Mouse (Mus musculus): ENCODE measurements around the gene Efhc2. TPM values are rescaled to one million over a fixed set of nuclear protein-coding genes. Genes with fewer than 3 reads are reported as not detected.

The Efhc2 gene
- polyA plus RNA-seq, 1 experiment: not detected

DNA sequence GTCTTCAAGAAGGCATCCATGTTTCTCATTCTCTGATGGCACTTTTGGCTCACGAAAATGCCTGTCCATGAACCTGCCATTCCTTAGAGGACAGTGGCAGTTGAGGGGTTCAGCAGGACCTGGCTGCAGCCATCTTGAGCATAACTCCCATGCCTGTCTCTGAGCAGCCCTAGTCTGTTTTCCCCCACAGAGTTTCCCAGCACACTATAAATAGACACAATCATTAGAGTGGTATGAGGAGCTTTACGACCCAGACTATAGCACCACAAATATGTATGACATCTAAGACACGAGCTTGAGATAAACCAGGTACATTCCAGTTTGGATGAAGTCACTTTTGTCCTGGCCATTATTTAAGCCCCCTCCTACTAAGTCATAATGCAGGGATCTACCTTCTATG, 143.4 kb downstream of the Efhc2 start:
- H3K27ac ChIP-seq (ENCODE audit: insufficient read depth, low read depth, low read length): no peak overlapping the region
- H3K4me3 ChIP-seq (ENCODE audit: low read depth, low read length): no peak overlapping the region
- H3K4me1 ChIP-seq (ENCODE audit: control insufficient read depth, insufficient read depth, insufficient read length, low read length): no peaks in the 10 kb centered on the region
- TF ChIP-seq POLR2A (IDR thresholded peaks at IDR 0.05; ENCODE audit: low read depth, low read length): no peak
- TF ChIP-seq CTCF (IDR thresholded peaks at IDR 0.05; ENCODE audit: extremely low read depth, insufficient read length, insufficient replicate concordance, low read depth, low read length): no peak
- H3K36me3 ChIP-seq (ENCODE audit: control insufficient read depth, insufficient read depth, low read length): no peaks in the 10 kb centered on the region
- no peaks in the 10 kb centered on the region for H3K27me3 ChIP-seq (ENCODE audit: control insufficient read depth, insufficient read depth, low read length)
- 48% methylated on average over 3 of the region's 3 CpGs for WGBS

- H3K4me3 ChIP-seq (ENCODE audit: low read depth, low read length): no peak overlapping the region
- no peaks in the 10 kb centered on the region for H3K27me3 ChIP-seq (ENCODE audit: control insufficient read depth, insufficient read depth, low read length)
- no peaks in the 10 kb centered on the region for H3K4me1 ChIP-seq (ENCODE audit: control insufficient read depth, insufficient read depth, insufficient read length, low read length)
- WGBS: 39% methylated on average over 1 of the region's 1 CpGs
- H3K27ac ChIP-seq (ENCODE audit: insufficient read depth, low read depth, low read length): no peak overlapping the region
- no peaks in the 10 kb centered on the region for H3K36me3 ChIP-seq (ENCODE audit: control insufficient read depth, insufficient read depth, low read length)
- TF ChIP-seq CTCF (IDR thresholded peaks at IDR 0.05; ENCODE audit: extremely low read depth, insufficient read length, insufficient replicate concordance, low read depth, low read length): no peak
- TF ChIP-seq POLR2A (IDR thresholded peaks at IDR 0.05; ENCODE audit: low read depth, low read length): no peak
Observed at GRCm38 (mm10) chrX:17165638-17166037, 153.5 kb downstream of the Efhc2 start.
